ENCODE assay signal across 20 mouse cellular contexts in genomic region chr10:13063457-13063856, GRCm38 (mm10).
"Had no signal": no experiment of that assay in that cellular context is flagged by ENCODE, and none has a peak within 500 bp of the region (broad histone marks: within the 10 kb centered on the region; RNA-seq: fewer than 3 reads in every experiment).

No protein-coding gene starts in this region.

- H3K4me2 ChIP-seq: limb, embryonic 12.5 days; limb, embryonic 15.5 days; liver, embryonic 11.5 days; lung, embryonic 14.5 days; midbrain, embryonic 13.5 days had no signal

- H3K9ac ChIP-seq: limb, embryonic 12.5 days; limb, embryonic 15.5 days; liver, embryonic 14.5 days; liver, postnatal 0 days; lung, embryonic 14.5 days; midbrain, embryonic 13.5 days had no signal

- DNase-seq: kidney, adult 2 months; kidney, postnatal 14 days; kidney, postnatal 4 days; left cerebral cortex, postnatal 4 days; liver, postnatal 0 days; lung, embryonic 14.5 days; retina, postnatal 1 day; right cerebral cortex, postnatal 25 days; spleen, adult 18-20 months; thymus, adult 18-20 months; thymus, postnatal 36 days had no signal

- H3K36me3 ChIP-seq: limb, embryonic 12.5 days; limb, embryonic 15.5 days; midbrain, embryonic 10.5 days; midbrain, embryonic 13.5 days had no signal

- H3K4me3 ChIP-seq: limb, embryonic 12.5 days; limb, embryonic 15.5 days; megakaryocyte, embryonic 14.5 days; midbrain, embryonic 10.5 days; midbrain, embryonic 13.5 days had no signal

- ATAC-seq: liver, postnatal 0 days; lung, postnatal 0 days; midbrain, embryonic 13.5 days had no signal

- H3K27ac ChIP-seq: limb, embryonic 12.5 days; limb, embryonic 15.5 days; liver, embryonic 14.5 days; macrophage; midbrain, embryonic 10.5 days; midbrain, embryonic 13.5 days had no signal

- H3K9me3 ChIP-seq: limb, embryonic 15.5 days; midbrain, embryonic 10.5 days; midbrain, embryonic 13.5 days had no signal
